Mouse (Mus musculus) cerebellum, postnatal 10 days (tissue): ENCODE results near the gene Fjx1.

Experiments
- DNase-seq, 2 experiments: peaks; one replicate each; pipeline ENCODE4 v3.0.0; 2021; ENCODE audit warnings: mixed read lengths in 2 of 2

The Fjx1 gene

DNA sequence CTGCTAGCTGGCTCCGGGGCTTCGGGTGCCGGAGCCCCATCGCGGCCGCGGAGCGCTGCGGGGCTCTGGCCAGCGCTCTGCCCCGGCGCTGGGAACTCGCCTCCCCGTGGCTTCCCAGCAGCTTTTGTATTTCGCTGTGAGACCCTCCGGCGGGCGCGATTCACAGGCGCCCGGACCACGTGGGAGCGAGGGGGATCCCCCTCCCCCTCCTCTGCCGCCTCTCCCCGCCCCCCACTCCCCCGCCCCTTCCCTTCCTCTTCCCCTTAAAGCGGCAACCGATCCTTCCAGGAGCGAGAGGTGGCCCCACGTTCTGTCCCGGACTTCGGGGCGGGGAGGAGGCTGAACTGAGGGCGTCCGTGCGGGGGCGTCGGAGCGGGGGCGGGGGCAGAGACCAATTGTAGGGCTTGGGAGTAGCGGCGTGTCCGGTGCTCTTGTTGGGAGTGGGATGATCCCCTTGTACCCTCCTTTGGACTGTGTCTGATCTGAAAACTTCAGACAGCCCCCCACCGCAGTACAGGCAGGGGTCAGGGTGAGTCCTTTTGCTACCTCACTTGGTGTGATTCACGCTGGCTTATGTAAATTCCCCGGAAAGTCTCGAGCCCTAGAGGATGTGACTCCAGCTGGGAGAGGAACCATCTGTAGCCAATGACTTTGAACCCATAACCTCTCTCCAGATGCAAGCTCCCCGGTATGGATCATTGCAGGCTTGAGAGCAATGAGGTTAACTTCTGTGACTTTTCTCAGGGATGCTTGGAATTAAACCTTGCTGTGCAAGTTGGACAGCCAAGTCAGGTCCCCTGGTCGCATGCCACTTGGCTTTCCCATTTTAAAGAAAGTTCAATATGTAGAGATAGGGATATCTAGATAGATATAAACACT lies at the start of gene Fjx1:
Gene Fjx1 (minus strand): TSS at position 829 of the 879 bp plus-strand sequence.
- peak; percentile 83 to 86 for DNase-seq

- peak in 1 of 2 experiments; percentile 3 for DNase-seq
Observed at GRCm38 (mm10) chr2:102500001-102500689, 47.8 kb upstream of the Fjx1 start.

GRCm38 (mm10) chr2:102480738-102481137 lies 28.4 kb upstream of the Fjx1 start:
- DNase-seq, result no peak

DNA sequence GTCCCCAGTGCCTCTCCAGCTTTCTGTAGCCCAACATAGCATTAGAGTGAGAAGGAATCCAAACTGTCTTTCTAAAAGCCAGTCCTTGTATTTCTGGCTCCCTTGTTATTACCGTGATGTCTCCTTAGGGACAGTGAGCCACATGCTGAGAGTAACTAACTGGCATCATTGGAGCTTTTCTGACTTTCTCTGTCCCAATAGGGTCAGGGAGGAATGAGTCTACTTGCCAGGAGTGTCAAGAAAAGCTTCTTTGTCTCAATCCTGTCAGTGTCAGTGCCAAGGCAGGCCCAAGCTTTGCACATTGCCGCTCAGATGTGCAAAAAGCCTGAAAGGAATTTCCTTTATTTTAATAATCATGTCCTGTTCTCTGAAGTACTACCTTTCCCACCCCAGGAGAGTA lies 23.8 kb upstream of the Fjx1 start:
- no peak for DNase-seq

- DNase-seq, result no peak
Observed at GRCm38 (mm10) chr2:102468645-102469044, 16.3 kb upstream of the Fjx1 start.

DNA sequence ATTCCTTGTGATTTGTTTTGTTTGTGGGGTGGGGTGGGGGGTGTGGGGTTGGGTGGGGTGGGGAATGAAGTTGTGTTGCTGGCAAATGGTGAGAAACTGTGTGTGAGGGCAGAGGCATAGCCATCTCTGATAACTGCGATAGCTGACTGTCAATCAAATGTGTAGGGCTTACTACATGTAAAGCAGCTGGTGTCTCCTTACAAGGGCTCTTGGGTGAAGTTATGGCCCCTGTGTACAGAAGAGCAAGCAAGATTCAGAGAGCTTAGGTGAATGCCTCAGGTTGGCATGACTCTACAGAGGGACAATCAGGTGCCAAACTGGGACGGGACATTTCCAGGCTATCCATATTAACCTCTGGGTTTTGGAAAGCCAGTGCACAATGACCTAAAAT lies 12.0 kb upstream of the Fjx1 start:
- no peak for DNase-seq

- peak; percentile 48 to 65 for DNase-seq
Observed at GRCm38 (mm10) chr2:102463587-102464341, 11.5 kb upstream of the Fjx1 start.

DNA sequence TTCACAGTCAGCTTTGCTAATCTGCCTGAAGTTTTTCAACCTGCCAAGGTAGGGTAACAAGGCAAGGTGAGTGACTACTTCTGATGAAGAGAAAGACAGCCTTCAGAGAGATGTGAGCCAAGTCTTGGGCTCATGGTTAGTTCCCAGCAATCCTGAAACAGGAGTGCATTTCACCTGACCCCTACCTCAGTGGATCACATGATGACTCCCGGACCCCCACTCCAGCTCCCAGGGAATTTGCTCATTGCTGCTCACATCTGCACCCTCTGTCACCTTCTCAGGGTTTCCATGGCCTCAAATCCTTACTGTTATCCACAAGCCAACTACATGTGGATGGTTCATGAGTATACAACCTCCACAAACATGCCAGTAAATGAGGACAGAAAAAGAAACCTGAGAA lies 9.2 kb upstream of the Fjx1 start:
- DNase-seq, result no peak

- DNase-seq, result no peak
Observed at GRCm38 (mm10) chr2:102455126-102455525, 2.8 kb upstream of the Fjx1 start.

- peak; percentile 28 to 68 for DNase-seq
Observed at GRCm38 (mm10) chr2:102453447-102453846, 1.1 kb upstream of the Fjx1 start.

GRCm38 (mm10) chr2:102450761-102451670 lies 1.3 kb downstream of the Fjx1 start:
- DNase-seq, result peak; percentile 65 to 74

DNA sequence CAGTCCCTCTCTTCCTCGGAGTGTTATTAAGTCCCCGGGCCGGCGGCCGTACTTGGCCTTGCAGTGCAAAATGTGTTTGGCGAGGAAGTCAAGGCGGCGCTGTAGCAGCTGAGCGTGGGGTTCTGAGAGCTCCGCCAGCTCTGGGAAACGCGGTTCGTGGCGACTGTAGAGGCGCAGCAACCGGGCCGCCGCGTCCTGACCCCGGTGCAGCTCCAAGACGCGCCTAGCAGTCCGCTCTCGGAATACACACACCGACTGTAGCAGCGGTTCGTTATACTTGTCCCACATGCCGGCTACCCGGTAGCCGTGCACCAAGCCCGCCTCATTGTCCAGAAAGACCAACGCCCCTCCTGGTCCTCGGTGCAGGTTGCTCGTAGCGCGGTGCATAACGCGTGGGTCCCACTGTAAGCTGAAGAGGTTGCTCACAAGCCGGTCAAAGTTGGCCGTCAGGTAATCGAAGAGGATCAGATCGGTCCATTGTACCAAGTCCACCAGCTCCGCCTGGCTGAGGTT lies 2.0 kb downstream of the Fjx1 start:
- DNase-seq, result peak; percentile 82 to 86

DNA sequence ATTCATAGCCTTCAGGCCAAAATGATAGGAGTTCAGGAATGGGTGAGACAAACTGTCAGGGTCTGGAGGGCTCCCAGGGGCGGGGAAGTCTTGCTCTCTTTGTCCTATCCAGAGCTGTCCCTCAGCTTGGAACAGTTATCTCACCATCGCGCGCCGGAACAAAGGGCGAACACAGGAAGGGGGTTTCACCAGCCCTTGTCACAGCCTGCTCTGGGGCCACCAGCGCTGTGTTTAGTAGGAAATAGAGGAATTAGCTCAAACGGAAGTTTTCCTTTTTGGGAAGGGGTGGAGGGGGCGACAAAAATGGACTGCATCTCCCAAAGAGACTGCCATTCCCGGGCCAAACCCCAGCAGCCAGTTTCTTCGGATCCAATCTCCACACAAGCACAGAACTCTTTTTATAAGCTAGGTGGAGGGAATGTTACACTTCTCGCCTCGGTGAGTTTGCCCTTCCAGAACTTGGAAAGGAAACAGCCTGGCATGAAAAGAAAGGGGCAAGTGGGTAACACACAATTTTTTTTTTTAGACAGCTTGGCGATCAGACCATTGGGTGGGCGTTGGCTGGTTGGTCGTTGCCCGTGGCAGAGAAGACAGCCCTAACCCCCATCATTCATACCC lies 2.6 kb downstream of the Fjx1 start:
- DNase-seq, result peak; percentile 64 to 74

- DNase-seq, result no peak
Observed at GRCm38 (mm10) chr2:102449056-102449455, 3.2 kb downstream of the Fjx1 start.

- no peak for DNase-seq
Observed at GRCm38 (mm10) chr2:102447831-102448230, 4.5 kb downstream of the Fjx1 start.

GRCm38 (mm10) chr2:102446851-102447250 lies 5.4 kb downstream of the Fjx1 start:
- DNase-seq, result no peak

DNA sequence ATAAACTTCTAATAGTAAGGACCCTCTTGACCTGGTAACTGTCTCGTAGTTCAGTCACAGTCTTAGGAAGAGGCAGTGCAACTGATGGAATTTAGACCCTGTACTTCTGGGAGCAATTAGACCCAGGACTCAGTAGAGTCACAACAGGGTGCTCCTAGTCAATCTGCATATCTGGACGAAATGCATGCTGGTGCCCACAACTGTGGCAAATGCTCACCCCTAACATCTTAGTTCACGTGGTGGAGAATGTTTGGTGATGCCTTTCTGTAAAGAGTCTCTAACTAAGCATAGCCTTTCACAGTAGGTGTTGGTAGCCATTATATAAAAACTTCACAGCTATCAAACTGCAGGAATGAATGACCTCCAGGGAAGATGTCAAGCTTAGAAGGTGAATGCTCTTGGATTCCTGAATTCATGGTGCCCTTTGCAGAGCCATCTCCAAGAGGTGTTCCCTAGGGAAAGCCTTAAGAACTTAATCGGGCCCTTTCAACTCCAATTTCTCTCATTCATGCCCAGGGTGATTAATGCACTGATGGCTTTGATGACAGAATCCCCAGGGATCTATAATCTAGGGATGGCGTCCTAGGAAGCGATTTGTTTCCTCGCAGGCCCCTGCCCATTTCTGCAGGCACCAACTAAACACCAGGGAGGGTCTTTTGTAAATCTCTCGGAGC lies 14.8 kb downstream of the Fjx1 start:
- DNase-seq, result no peak

- DNase-seq, result no peak
Observed at GRCm38 (mm10) chr2:102433879-102434278, 18.4 kb downstream of the Fjx1 start.

- no peak for DNase-seq
Observed at GRCm38 (mm10) chr2:102431084-102431483, 21.2 kb downstream of the Fjx1 start.

DNA sequence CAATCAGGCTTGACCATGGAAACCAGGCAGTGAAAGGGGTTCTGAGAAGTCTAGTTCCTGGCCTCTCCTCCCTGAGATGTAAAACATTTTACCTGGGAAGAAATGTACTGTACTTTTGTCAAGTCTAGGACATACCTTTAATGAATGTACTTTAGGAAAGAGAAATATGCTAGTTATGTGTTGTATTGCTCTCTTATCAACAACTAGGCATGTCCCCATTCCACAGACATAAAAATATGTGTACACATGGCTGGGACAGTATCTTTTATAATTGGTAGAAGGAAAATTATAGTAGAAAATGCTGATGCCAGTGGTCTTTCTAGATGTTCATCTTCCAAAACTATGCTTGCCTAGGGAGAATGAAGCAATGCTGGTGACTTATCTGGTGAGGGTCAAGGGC lies 24.3 kb downstream of the Fjx1 start:
- no peak for DNase-seq

DNA sequence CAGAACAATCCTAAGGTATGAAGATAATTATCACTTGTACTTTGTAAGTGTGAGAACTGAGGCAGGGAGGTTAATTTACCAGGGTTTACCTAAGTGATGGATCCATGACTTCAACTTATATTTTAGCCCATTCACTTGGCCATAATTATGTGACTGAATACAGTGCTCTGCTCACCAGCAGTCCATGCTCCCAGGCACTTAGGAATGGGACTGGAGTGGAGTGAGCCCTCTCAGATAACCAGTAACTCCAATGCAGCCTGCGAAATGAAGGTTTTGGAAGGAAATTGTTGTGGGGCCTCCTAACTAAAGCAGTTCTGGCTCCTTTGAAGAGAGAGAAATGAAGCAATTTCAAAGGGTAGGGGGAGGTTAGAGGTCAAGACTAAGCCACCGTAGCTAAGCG lies 25.9 kb downstream of the Fjx1 start:
- no peak for DNase-seq
